Mouse (Mus musculus) testis, adult 2 months (tissue): ENCODE results near the gene Siae.

ENCODE experiments used
- CTCF ChIP-seq: fragments of 200-500 bp; IDR thresholded peaks from 2 replicates; pipeline ENCODE4 v1.5.1; 2012; ENCODE audit warnings: low read depth, mild to moderate bottlenecking, inconsistent platforms, low read length, moderate library complexity; ENCODE audit not compliant: control insufficient read depth, insufficient read depth, insufficient replicate concordance
- POLR2A ChIP-seq: fragments of 200-500 bp; IDR thresholded peaks from 2 replicates; pipeline ENCODE4 v1.6.1; 2012; ENCODE audit warnings: low read depth, mild to moderate bottlenecking, inconsistent platforms, low read length, moderate library complexity; ENCODE audit not compliant: control insufficient read depth

- TF ChIP-seq POLR2A (no peak), CTCF (no peak)
Observed at GRCm38 (mm10) chr9:37621290-37621689, 65.8 kb downstream of the Siae start.
